Mouse (Mus musculus): Measurements from ENCODE around the gene Foxd2.

Foxd2 gene

GRCm38 (mm10) chr4:114912705-114913593 lies 4.3 kb upstream of the Foxd2 start:
- DNase-seq = peak in 1 of 2 experiments; percentile 31

- DNase-seq = peak; percentile 82 to 87
Observed at GRCm38 (mm10) chr4:114909602-114910484, 1.2 kb upstream of the Foxd2 start.

- DNase-seq = peak; percentile 50 to 63
Observed at GRCm38 (mm10) chr4:114907951-114908828, 483 bp downstream of the Foxd2 start.

- DNase-seq = peak; percentile 53 to 64
Observed at GRCm38 (mm10) chr4:114907056-114907917, 1.4 kb downstream of the Foxd2 start.

- DNase-seq = peak in 1 of 2 experiments; percentile 17
Observed at GRCm38 (mm10) chr4:114905969-114906680, 2.5 kb downstream of the Foxd2 start.

GRCm38 (mm10) chr4:114905501-114905900 lies 3.2 kb downstream of the Foxd2 start:
- DNase-seq = no peak

GRCm38 (mm10) chr4:114903422-114903782 lies 5.3 kb downstream of the Foxd2 start:
- DNase-seq = no peak

- peak; percentile 36 to 55 for DNase-seq
Observed at GRCm38 (mm10) chr4:114902641-114903421, 5.8 kb downstream of the Foxd2 start.

GRCm38 (mm10) chr4:114901643-114902351 lies 6.9 kb downstream of the Foxd2 start:
- DNase-seq = peak; percentile 51 to 65

GRCm38 (mm10) chr4:114900866-114901642 lies 7.6 kb downstream of the Foxd2 start:
- peak in 1 of 2 experiments; percentile 29 for DNase-seq

GRCm38 (mm10) chr4:114899885-114900284 lies 8.8 kb downstream of the Foxd2 start:
- no peak for DNase-seq

GRCm38 (mm10) chr4:114897853-114898252 lies 10.8 kb downstream of the Foxd2 start:
- DNase-seq = peak; percentile 64 to 74

GRCm38 (mm10) chr4:114882232-114882631 lies 26.4 kb downstream of the Foxd2 start:
- no peak for DNase-seq

- peak in 1 of 2 experiments; percentile 27 for DNase-seq
Observed at GRCm38 (mm10) chr4:114876441-114876972, 32.2 kb downstream of the Foxd2 start.

GRCm38 (mm10) chr4:114869765-114870490 lies 38.7 kb downstream of the Foxd2 start:
- peak; percentile 65 to 77 for DNase-seq

- no peak for DNase-seq
Observed at GRCm38 (mm10) chr4:114863166-114863565, 45.5 kb downstream of the Foxd2 start.

GRCm38 (mm10) chr4:114858426-114858825 lies 50.2 kb downstream of the Foxd2 start:
- no peak for DNase-seq

Measured in kidney, postnatal 4 days (tissue).